Mouse (Mus musculus): ENCODE data around the gene Dstyk. TPM values are rescaled to one million over a fixed set of nuclear protein-coding genes. Genes with fewer than 3 reads are reported as not detected.

The Dstyk gene
- polyA plus RNA-seq, 1 experiment from 2014 or later = 5.2 TPM

- Histone ChIP-seq H3K4me3 (ENCODE audit: low read depth, low read length) (no peak overlapping the region), H3K4me2 (replicated peaks; ENCODE audit: low read depth) (no peak overlapping the region), H3K36me3 (ENCODE audit: control insufficient read depth, insufficient read depth, low read length) (peaks cover 5% of the 10 kb centered on the region), H3K4me1 (replicated peaks; ENCODE audit: control insufficient read depth, insufficient read depth) (no peaks in the 10 kb centered on the region), H3K9me3 (ENCODE audit: control insufficient read depth, low read length) (no peaks in the 10 kb centered on the region), H3K27ac (replicated peaks) (no peak overlapping the region), H3K27me3 (ENCODE audit: control insufficient read depth, insufficient read depth, low read length) (no peaks in the 10 kb centered on the region), H3K9ac (ENCODE audit: low read length) (no peak overlapping the region)
- ATAC-seq (ENCODE audit: low FRiP score, low TSS enrichment) (no peak), DNase-seq (ENCODE audit: low spot score) (no peak)
- no peak for TF ChIP-seq EP300 (optimal IDR thresholded peaks at IDR 0.05)
- 73% methylated on average over 8 of the region's 8 CpGs for WGBS
Measured at GRCm38 (mm10) chr1:132512106-132512505, 94.8 kb downstream of the Dstyk start.

DNA sequence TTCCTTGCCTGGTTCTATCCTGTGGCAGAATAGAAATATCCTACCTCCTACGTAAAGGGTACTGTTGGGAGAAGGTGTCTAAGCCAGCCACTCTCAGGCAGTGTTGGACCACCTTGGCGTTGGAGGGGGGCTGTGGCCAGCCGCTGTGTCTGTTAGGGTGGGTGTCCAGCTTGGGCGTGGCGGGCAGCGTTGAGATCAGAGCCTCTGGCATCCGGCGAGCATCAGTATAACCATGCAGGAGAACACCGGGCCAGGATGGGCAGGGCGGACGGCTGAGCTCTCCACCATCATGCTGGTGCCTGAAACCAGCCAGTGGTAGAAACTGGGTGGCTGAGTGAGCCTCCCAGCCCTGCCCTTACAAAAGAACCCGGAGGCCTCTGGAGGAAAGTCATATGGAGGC, 98.0 kb downstream of the Dstyk start:
- Histone ChIP-seq H3K4me3 (ENCODE audit: low read depth, low read length) (no peak overlapping the region), H3K36me3 (ENCODE audit: control insufficient read depth, insufficient read depth, low read length) (no peaks in the 10 kb centered on the region), H3K9ac (ENCODE audit: low read length) (no peak overlapping the region), H3K4me2 (replicated peaks; ENCODE audit: low read depth) (no peak overlapping the region), H3K9me3 (ENCODE audit: control insufficient read depth, low read length) (no peaks in the 10 kb centered on the region), H3K4me1 (replicated peaks; ENCODE audit: control insufficient read depth, insufficient read depth) (no peaks in the 10 kb centered on the region), H3K27ac (replicated peaks) (no peak overlapping the region), H3K27me3 (ENCODE audit: control insufficient read depth, insufficient read depth, low read length) (no peaks in the 10 kb centered on the region)
- TF ChIP-seq CTCF (IDR thresholded peaks at IDR 0.05; ENCODE audit: low read depth) (no peak), EP300 (optimal IDR thresholded peaks at IDR 0.05) (no peak)
- ATAC-seq (ENCODE audit: low FRiP score, low TSS enrichment) (no peak), DNase-seq (ENCODE audit: low spot score) (no peak)
- 90% methylated on average over 12 of the region's 12 CpGs for WGBS

Other genes with a start within 250 kb of the Dstyk start
- 0.30 and 0.42 TPM in 2 replicates for gene Lemd1, start 226.1 kb upstream of the Dstyk start, polyA plus RNA-seq (2015; fragmentation: Nextera tagmentation; extraction: Ambion mirVana)
- 0.02 and 0.06 TPM in 2 replicates for gene AC124108.1, start 226.1 kb upstream of the Dstyk start, polyA plus RNA-seq (2015; fragmentation: Nextera tagmentation; extraction: Ambion mirVana)
- 0.19 TPM in 1 of 2 replicates, not detected in the other for gene Gm10188, start 187.8 kb upstream of the Dstyk start, polyA plus RNA-seq (2015; fragmentation: Nextera tagmentation; extraction: Ambion mirVana)
- gene Klhdc8a, start 118.9 kb upstream of the Dstyk start, polyA plus RNA-seq (2015; fragmentation: Nextera tagmentation; extraction: Ambion mirVana) = 0.31 and 0.34 TPM in 2 replicates
- gene Nuak2, start 101.4 kb upstream of the Dstyk start, polyA plus RNA-seq (2015; fragmentation: Nextera tagmentation; extraction: Ambion mirVana) = 4.5 and 6.2 TPM in 2 replicates
- 2.4 and 2.6 TPM in 2 replicates for gene Tmcc2, start 26.3 kb upstream of the Dstyk start, polyA plus RNA-seq (2015; fragmentation: Nextera tagmentation; extraction: Ambion mirVana)
- 13.8 and 13.9 TPM in 2 replicates for gene Rbbp5, start 59.8 kb downstream of the Dstyk start, polyA plus RNA-seq (2015; fragmentation: Nextera tagmentation; extraction: Ambion mirVana)
- 0.56 and 0.76 TPM in 2 replicates for gene Tmem81, start 88.7 kb downstream of the Dstyk start, polyA plus RNA-seq (2015; fragmentation: Nextera tagmentation; extraction: Ambion mirVana)
- 0.04 and 0.13 TPM in 2 replicates for gene Cntn2, start 125.7 kb downstream of the Dstyk start, polyA plus RNA-seq (2015; fragmentation: Nextera tagmentation; extraction: Ambion mirVana)

Measured in stomach, postnatal 0 days (tissue).